Mouse (Mus musculus): ENCODE measurements around the gene Olfr464.

DNA sequence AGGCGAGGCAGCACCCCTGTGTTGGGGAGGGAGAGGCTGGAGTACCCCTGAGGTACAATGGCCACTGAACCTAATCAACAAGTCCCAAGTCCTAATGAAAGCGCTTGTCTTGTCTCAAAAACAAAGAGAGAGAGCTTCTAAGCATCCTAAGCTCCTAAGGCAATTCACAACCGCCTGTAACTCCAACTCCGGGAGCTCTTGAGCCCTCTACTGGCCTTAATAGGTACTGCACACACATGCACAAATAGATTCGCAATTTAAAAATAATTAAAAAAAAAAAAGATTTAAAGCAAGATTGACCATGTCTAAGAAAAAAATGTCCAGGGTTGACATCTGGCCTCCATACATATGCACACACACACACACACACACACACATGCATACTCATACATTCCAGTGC lies 37.3 kb downstream of the Olfr464 start:
- no peak for TF ChIP-seq MAFK (IDR thresholded peaks at IDR 0.05; ENCODE audit: insufficient read depth, low read depth, low read length)
- 0 out of 2 replicates have a peak, but pooled peaks have one; percentile 35 for TF ChIP-seq ZNF384 (IDR thresholded peaks at IDR 0.05; ENCODE audit: low read depth, low read length)
- no peak for TF ChIP-seq CHD2 (IDR thresholded peaks at IDR 0.05; ENCODE audit: low read depth, low read length)
- TF ChIP-seq HCFC1 (IDR thresholded peaks at IDR 0.05; ENCODE audit: borderline replicate concordance, insufficient read depth, low read length) = no peak
- 0 out of 2 replicates have a peak, but pooled peaks have one; percentile 65 for TF ChIP-seq ZC3H11A (IDR thresholded peaks at IDR 0.05; ENCODE audit: borderline replicate concordance, low read depth, low read length)
